17 mouse cellular contexts compared by ENCODE assay signal in the genomic region with DNA sequence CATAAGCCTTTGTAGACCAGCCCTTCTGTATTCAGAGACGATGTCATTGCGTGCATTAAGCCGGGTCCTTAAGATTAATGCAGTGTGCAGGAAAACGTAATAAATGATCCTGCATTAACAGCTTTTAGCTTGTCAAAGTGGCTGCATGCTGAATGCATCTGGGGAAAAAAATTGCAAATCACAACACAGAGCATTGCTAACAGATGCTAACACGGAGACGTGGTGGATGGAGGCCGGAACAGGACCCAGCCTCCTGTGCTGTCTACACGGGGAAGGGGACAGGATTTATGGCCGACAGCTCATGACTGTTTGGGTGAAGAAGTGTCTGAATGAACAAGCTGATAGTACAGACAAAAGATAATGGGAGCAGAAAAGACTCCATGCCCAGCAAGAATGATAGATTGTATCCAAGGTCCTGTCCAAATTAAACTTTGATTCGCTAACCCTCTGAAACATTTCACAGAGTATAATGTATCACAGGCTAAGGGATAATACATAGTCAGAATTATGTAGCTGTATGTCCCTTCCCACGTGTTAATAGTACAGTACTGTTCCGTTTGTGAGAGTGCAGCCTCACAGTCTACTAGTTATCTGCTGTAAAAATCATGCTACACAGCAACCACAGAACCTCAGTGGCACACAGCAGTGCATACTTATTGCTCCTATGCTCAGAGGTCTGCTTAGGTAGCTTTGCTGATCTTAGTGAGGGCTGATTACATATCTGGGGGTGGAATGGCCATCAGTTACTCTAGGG. TPM values are rescaled to one million over a fixed set of nuclear protein-coding genes. Genes with fewer than 3 reads are reported as not detected.
A peak's percentile ranks its signal among the peaks of the same experiment; 100 is the strongest.
DNase-seq lines count a peak whose midpoint lies in the region; ATAC-seq and TF ChIP-seq lines count a peak whose summit lies in the region.
"Had no signal": no experiment of that assay in that cellular context is flagged by ENCODE, and none has a peak within 500 bp of the region (broad histone marks: within the 10 kb centered on the region; RNA-seq: fewer than 3 reads in every experiment).

No protein-coding gene starts in this region.

- no peak for TF ChIP-seq CTCF in layer of hippocampus, adult 2 months (conservative IDR thresholded peaks at IDR 0.05)

- DNase-seq in layer of hippocampus, adult 2 months (ENCODE audit: low spot score in 2 of 2), result no peak
- DNase-seq in layer of hippocampus, postnatal 14 days (ENCODE audit: low spot score in 2 of 2), result no peak
- DNase-seq in forebrain, embryonic 14.5 days (ENCODE audit: low spot score), result peak; percentile 48
- peak; percentile 33 for DNase-seq in hindbrain, embryonic 14.5 days (ENCODE audit: low spot score)
- DNase-seq in thymus, postnatal 0 days (ENCODE audit: low spot score), result no peak
- no peak for DNase-seq in gastrocnemius, postnatal 4 days (ENCODE audit: low spot score in 2 of 2)
- DNase-seq: adrenal gland, postnatal 25 days; cerebellum, postnatal 14 days; gastrocnemius, postnatal 10 days; layer of hippocampus, adult 9-11 months; left cerebral cortex, postnatal 4 days; lung, postnatal 36 days had no signal

- no peak overlapping the region for H3K4me3 ChIP-seq in layer of hippocampus, adult 2 months
- H3K4me3 ChIP-seq in forebrain, embryonic 14.5 days (ENCODE audit: low read depth, low read length), result no peak overlapping the region
- no peak overlapping the region for H3K4me3 ChIP-seq in hindbrain, embryonic 14.5 days (replicated peaks; ENCODE audit: low read length)
- H3K4me3 ChIP-seq in neural tube, embryonic 14.5 days (ENCODE audit: low read depth, low read length), result no peak overlapping the region
- H3K4me3 ChIP-seq: erythroblast, embryonic 14.5 days; heart, embryonic 12.5 days had no signal

- no peaks in the 10 kb centered on the region for H3K4me1 ChIP-seq in forebrain, embryonic 14.5 days (ENCODE audit: control insufficient read depth, insufficient read depth, low read length)
- peaks cover 23% of the 10 kb centered on the region for H3K4me1 ChIP-seq in hindbrain, embryonic 14.5 days (replicated peaks; ENCODE audit: control insufficient read depth, insufficient read depth, low read length)
- H3K4me1 ChIP-seq in neural tube, embryonic 14.5 days (ENCODE audit: control insufficient read depth, insufficient read depth, low read length), result peaks cover 8% of the 10 kb centered on the region

- H3K27ac ChIP-seq in layer of hippocampus, adult 2 months, result 0 out of 2 replicates have a peak overlapping the region, but pooled peaks have one; percentile 3
- peak overlapping the region; percentile 44 for H3K27ac ChIP-seq in forebrain, embryonic 14.5 days (ENCODE audit: low read depth, low read length)
- peak overlapping the region; percentile 49 for H3K27ac ChIP-seq in hindbrain, embryonic 14.5 days
- no peak overlapping the region for H3K27ac ChIP-seq in neural tube, embryonic 14.5 days (ENCODE audit: low read depth, low read length)

- WGBS in forebrain, embryonic 14.5 days, result 60% methylated on average over 12 of the region's 12 CpGs
- WGBS in hindbrain, embryonic 14.5 days, result 48% methylated on average over 12 of the region's 12 CpGs
- WGBS in neural tube, embryonic 14.5 days, result 27% methylated on average over 12 of the region's 12 CpGs

- H3K36me3 ChIP-seq in forebrain, embryonic 14.5 days (ENCODE audit: control insufficient read depth, insufficient read depth, low read length), result no peaks in the 10 kb centered on the region
- no peaks in the 10 kb centered on the region for H3K36me3 ChIP-seq in hindbrain, embryonic 14.5 days (replicated peaks; ENCODE audit: control insufficient read depth, insufficient read depth)
- H3K36me3 ChIP-seq in neural tube, embryonic 14.5 days (ENCODE audit: control insufficient read depth, insufficient read depth, low read length), result no peaks in the 10 kb centered on the region
- H3K36me3 ChIP-seq: heart, embryonic 12.5 days had no signal

- no peak overlapping the region for H3K9ac ChIP-seq in forebrain, embryonic 14.5 days (ENCODE audit: low read length)
- no peak overlapping the region for H3K9ac ChIP-seq in hindbrain, embryonic 14.5 days
- H3K9ac ChIP-seq in neural tube, embryonic 14.5 days (replicated peaks; ENCODE audit: low read depth, low read length), result no peak overlapping the region
- H3K9ac ChIP-seq: heart, embryonic 12.5 days had no signal

- H3K27me3 ChIP-seq in forebrain, embryonic 14.5 days (replicated peaks; ENCODE audit: control insufficient read depth, insufficient read depth, low read length), result no peaks in the 10 kb centered on the region
- H3K27me3 ChIP-seq in hindbrain, embryonic 14.5 days (ENCODE audit: control insufficient read depth, insufficient read depth, low read length), result no peaks in the 10 kb centered on the region
- no peaks in the 10 kb centered on the region for H3K27me3 ChIP-seq in neural tube, embryonic 14.5 days (ENCODE audit: control insufficient read depth, insufficient read depth, low read length)

- H3K4me2 ChIP-seq in forebrain, embryonic 14.5 days (ENCODE audit: low read length), result no peak overlapping the region
- no peak overlapping the region for H3K4me2 ChIP-seq in hindbrain, embryonic 14.5 days (replicated peaks)
- H3K4me2 ChIP-seq in neural tube, embryonic 14.5 days (ENCODE audit: low read depth, low read length), result no peak overlapping the region
- H3K4me2 ChIP-seq: heart, embryonic 12.5 days had no signal

- peak; percentile 62; the same call in 1 of the 2 replicates for ATAC-seq in forebrain, embryonic 14.5 days
- ATAC-seq in hindbrain, embryonic 14.5 days (ENCODE audit: low FRiP score), result peak; percentile 68; the same call in 1 of the 2 replicates
- ATAC-seq in neural tube, embryonic 14.5 days (ENCODE audit: low read depth), result peak; percentile 82

- H3K9me3 ChIP-seq in forebrain, embryonic 14.5 days (replicated peaks; ENCODE audit: control insufficient read depth, low read length), result no peaks in the 10 kb centered on the region
- H3K9me3 ChIP-seq in hindbrain, embryonic 14.5 days (ENCODE audit: control insufficient read depth, low read length), result no peaks in the 10 kb centered on the region
- no peaks in the 10 kb centered on the region for H3K9me3 ChIP-seq in neural tube, embryonic 14.5 days (ENCODE audit: control insufficient read depth, low read length)
- H3K9me3 ChIP-seq: heart, embryonic 12.5 days had no signal

RNA-seq across cellular contexts. Expression of a gene that starts 32.7 kb away (rescaled TPM):
- total RNA-seq in layer of hippocampus, adult 2 months (2021), result not detected
- total RNA-seq in layer of hippocampus, postnatal 14 days (2021), result not detected
- not detected in 2 replicates for polyA plus RNA-seq in forebrain, embryonic 14.5 days (2014; fragmentation: Nextera tagmentation; extraction: Ambion mirVana)
- not detected in 2 replicates for polyA plus RNA-seq in hindbrain, embryonic 14.5 days (2014; fragmentation: Nextera tagmentation; extraction: Ambion mirVana)
- not detected in 2 replicates for polyA plus RNA-seq in neural tube, embryonic 14.5 days (2014; fragmentation: Nextera tagmentation; extraction: Ambion mirVana)
- 0.12 TPM in 1 of 2 replicates, not detected in the other for polyA plus RNA-seq in thymus, postnatal 0 days (2015; fragmentation: Nextera tagmentation; extraction: Ambion mirVana)
- under 1 TPM; 0.25 to 0.31 TPM for total RNA-seq in gastrocnemius, postnatal 4 days (2021)
- total RNA-seq: adrenal gland, postnatal 25 days; hematopoietic stem cell, adult 5-6 weeks; left cerebral cortex, postnatal 4 days had no signal
- polyA plus RNA-seq: erythroblast, embryonic 14.5 days; heart, embryonic 12.5 days; kidney, embryonic 16.5 days had no signal

Comparison
In these comparisons a context has a peak if more than half of its experiments do, and no peak if none do; other contexts are left out.
1. DNase-seq: peak in forebrain, embryonic 14.5 days (single experiment) and hindbrain, embryonic 14.5 days (single experiment); none in layer of hippocampus, adult 2 months (0 of 2), layer of hippocampus, postnatal 14 days (0 of 2), thymus, postnatal 0 days (single experiment) and gastrocnemius, postnatal 4 days (0 of 2).
2. Peak in every context shown above with its lines, with median percentiles within 50 percentile points of each other: ATAC-seq.